Mouse (Mus musculus) neural tube, embryonic 11.5 days (tissue): Measurements from ENCODE around the gene Clec16a. TPM values are rescaled to one million over a fixed set of nuclear protein-coding genes. Genes with fewer than 3 reads are reported as not detected.

ENCODE experiments used
- ATAC-seq: fragments of 200-750 bp; cut with Nextera tagmentation; 2 replicates; pipeline ENCODE4 v1.8.0; 2017; ENCODE audit warnings: moderate number of reproducible peaks, mild to moderate bottlenecking, moderate TSS enrichment, moderate library complexity; ENCODE audit not compliant: insufficient read depth, low FRiP score, low TSS enrichment
- DNase-seq: peaks from one replicate; pipeline ENCODE4 v3.0.0-alpha.2; 2015; ENCODE audit warnings: low spot score
- H3K27ac ChIP-seq: fragments of 300-500 bp; sonication (generic); 2 replicates; pipeline ENCODE4 v1.5.1; 2014; ENCODE audit warnings: low read depth, mild to moderate bottlenecking, low read length
- H3K27me3 ChIP-seq: fragments of 300-500 bp; sonication (generic); 2 replicates; pipeline ENCODE4 v1.6.1; 2014; ENCODE audit warnings: mild to moderate bottlenecking, low read length, mixed read lengths; ENCODE audit not compliant: control insufficient read depth, insufficient read depth
- H3K36me3 ChIP-seq: fragments of 300-500 bp; sonication (generic); 2 replicates; pipeline ENCODE4 v1.6.1; 2014; ENCODE audit warnings: mild to moderate bottlenecking, low read length, moderate library complexity, mixed read lengths; ENCODE audit not compliant: control insufficient read depth, insufficient read depth
- H3K4me1 ChIP-seq: fragments of 300-500 bp; sonication (generic); 2 replicates; pipeline ENCODE4 v1.6.1; 2014; ENCODE audit warnings: low read length, mixed read lengths; ENCODE audit not compliant: control insufficient read depth, insufficient read depth
- H3K4me2 ChIP-seq: fragments of 300-500 bp; sonication (generic); 2 replicates; pipeline ENCODE4 v1.6.1; 2014; ENCODE audit warnings: low read depth, mild to moderate bottlenecking, moderate library complexity
- H3K4me3 ChIP-seq: fragments of 300-500 bp; sonication (generic); 2 replicates; pipeline ENCODE4 v1.5.1; 2014; ENCODE audit warnings: low read depth, low read length
- H3K9ac ChIP-seq: fragments of 300-500 bp; sonication (generic); 2 replicates; pipeline ENCODE4 v1.6.1; 2014; ENCODE audit warnings: mild to moderate bottlenecking, low read length
- H3K9me3 ChIP-seq: fragments of 300-500 bp; sonication (generic); 2 replicates; pipeline ENCODE4 v1.6.1; 2016; ENCODE audit warnings: low read length; ENCODE audit not compliant: control insufficient read depth
- WGBS: fragments of 180-500 bp; shearing (Covaris S2); extraction: QIAGEN DNeasy Blood & Tissue Kit; methylation state at CpG from one replicate; pipeline ENCODE4 v1.1.7; 2014; 5-methylcytosine and 5-hydroxymethylcytosine counted together
- polyA plus RNA-seq: library from polyadenylated mRNA; unstranded; fragments of >200 nt; fragmentation: Nextera tagmentation; extraction: Ambion mirVana; gene quantifications from 2 replicates; pipeline ENCODE4 v1.2.1, GENCODE M21; 2014

The Clec16a gene
- polyA plus RNA-seq, 1 experiment from 2014 or later, result 44.0 TPM

DNA sequence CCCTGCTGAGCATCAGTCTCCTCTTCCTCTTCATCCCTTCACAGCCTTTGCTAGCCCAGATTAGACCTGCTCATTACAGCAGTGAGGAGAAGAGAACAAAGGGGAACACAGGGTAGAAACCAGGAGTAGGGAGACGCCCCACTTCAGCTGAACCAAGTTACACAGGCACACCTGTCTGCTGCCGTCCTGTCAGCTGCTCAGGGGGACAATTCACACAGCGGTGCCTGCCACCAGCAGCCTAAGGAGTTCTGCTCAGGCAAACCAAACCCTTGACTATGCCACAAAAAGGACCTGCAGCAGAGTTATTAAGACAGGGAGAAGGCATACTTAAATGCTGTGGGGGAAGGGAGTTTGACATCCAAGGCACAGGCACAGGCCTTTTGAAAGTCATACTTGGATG lies 121.6 kb downstream of the Clec16a start:
- Histone ChIP-seq H3K9me3 (no peaks in the 10 kb centered on the region), H3K4me2 (no peak overlapping the region), H3K9ac (no peak overlapping the region), H3K27me3 (no peaks in the 10 kb centered on the region), H3K4me3 (no peak overlapping the region), H3K36me3 (no peaks in the 10 kb centered on the region), H3K27ac (no peak overlapping the region), H3K4me1 (no peaks in the 10 kb centered on the region; the same call in 1 of the 2 replicates)
- ATAC-seq, result no peak
- WGBS, result 68% methylated on average over 3 of the region's 3 CpGs
- DNase-seq, result no peak

GRCm38 (mm10) chr16:10668453-10668852 lies 123.3 kb downstream of the Clec16a start:
- Histone ChIP-seq H3K36me3 (no peaks in the 10 kb centered on the region), H3K4me2 (no peak overlapping the region), H3K27ac (no peak overlapping the region), H3K9ac (no peak overlapping the region), H3K4me1 (no peaks in the 10 kb centered on the region; the same call in 1 of the 2 replicates), H3K4me3 (no peak overlapping the region), H3K9me3 (no peaks in the 10 kb centered on the region), H3K27me3 (no peaks in the 10 kb centered on the region)
- no peak for DNase-seq
- ATAC-seq, result no peak
- WGBS, result 71% methylated on average over 8 of the region's 8 CpGs

GRCm38 (mm10) chr16:10668991-10669703 lies 124.0 kb downstream of the Clec16a start:
- no peak for ATAC-seq
- no peak overlapping the region for H3K27ac ChIP-seq
- 90% methylated on average over 7 of the region's 7 CpGs for WGBS

DNA sequence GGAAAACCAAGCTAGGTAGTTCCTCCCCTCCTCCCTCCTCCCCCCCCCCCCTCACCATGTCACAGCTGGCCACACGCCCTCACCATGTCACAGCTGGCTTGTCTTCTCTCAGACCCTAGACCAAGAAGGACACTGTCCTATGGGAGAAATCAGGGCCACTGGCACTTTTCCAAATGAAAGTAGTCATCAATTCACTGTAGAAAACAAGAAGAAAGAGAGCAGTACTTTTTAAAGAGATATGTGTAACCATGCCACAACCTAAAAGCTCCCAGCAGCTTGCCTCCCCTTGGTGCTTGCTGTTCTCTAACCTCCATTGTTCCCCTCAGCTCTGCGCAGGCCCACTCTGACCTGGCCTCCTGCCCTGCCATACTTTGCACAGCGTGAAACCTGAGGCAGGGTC lies 124.8 kb downstream of the Clec16a start:
- no peak for ATAC-seq
- no peaks in the 10 kb centered on the region; the same call in 1 of the 2 replicates for H3K4me1 ChIP-seq
- H3K9me3 ChIP-seq, result no peaks in the 10 kb centered on the region
- H3K9ac ChIP-seq, result no peak overlapping the region
- H3K27me3 ChIP-seq, result no peaks in the 10 kb centered on the region
- H3K4me3 ChIP-seq, result no peak overlapping the region
- 72% methylated on average over 3 of the region's 3 CpGs for WGBS
- no peaks in the 10 kb centered on the region for H3K36me3 ChIP-seq
- no peak for DNase-seq
- H3K27ac ChIP-seq, result no peak overlapping the region
- H3K4me2 ChIP-seq, result no peak overlapping the region

More at GRCm38 (mm10) chr16:10668991-10669703, 124.0 kb downstream of the Clec16a start:
- Histone ChIP-seq H3K9ac (no peak overlapping the region), H3K36me3 (no peaks in the 10 kb centered on the region), H3K4me1 (no peaks in the 10 kb centered on the region; the same call in 1 of the 2 replicates), H3K4me2 (no peak overlapping the region), H3K4me3 (no peak overlapping the region), H3K9me3 (no peaks in the 10 kb centered on the region), H3K27me3 (no peaks in the 10 kb centered on the region)
- DNase-seq, result no peak

- H3K4me3 ChIP-seq, result no peak overlapping the region
- H3K9me3 ChIP-seq, result no peaks in the 10 kb centered on the region
- no peaks in the 10 kb centered on the region for H3K4me1 ChIP-seq
- H3K36me3 ChIP-seq, result no peaks in the 10 kb centered on the region
- no peak overlapping the region for H3K4me2 ChIP-seq
- no peaks in the 10 kb centered on the region for H3K27me3 ChIP-seq
- H3K9ac ChIP-seq, result no peak overlapping the region
- ATAC-seq (no peak), DNase-seq (no peak)
- H3K27ac ChIP-seq, result no peak overlapping the region
These were observed 127.4 kb downstream of the Clec16a start for GRCm38 (mm10) chr16:10672490-10672889.

DNA sequence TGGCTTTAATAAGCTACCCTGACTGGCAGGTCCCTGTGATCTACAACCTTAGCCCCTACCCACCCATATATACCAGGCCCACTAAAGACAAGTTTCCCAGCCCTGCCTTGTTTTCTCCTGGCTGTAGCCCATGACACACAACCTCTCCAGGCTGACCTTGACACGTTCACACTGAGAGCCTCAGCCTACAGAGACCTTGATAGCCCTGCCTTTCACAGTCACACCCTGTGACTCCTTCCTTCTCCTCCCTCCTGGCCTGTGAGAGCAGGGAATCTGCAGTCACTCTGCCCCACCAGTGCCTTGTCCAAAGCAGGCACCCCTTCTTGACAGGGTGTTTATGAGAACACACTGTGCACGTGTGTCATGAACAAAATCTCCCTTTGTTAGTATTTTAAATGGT lies 128.9 kb downstream of the Clec16a start:
- H3K4me3 ChIP-seq, result no peak overlapping the region
- no peaks in the 10 kb centered on the region for H3K4me1 ChIP-seq
- H3K27me3 ChIP-seq, result no peaks in the 10 kb centered on the region
- no peak overlapping the region for H3K27ac ChIP-seq
- H3K36me3 ChIP-seq, result no peaks in the 10 kb centered on the region
- H3K4me2 ChIP-seq, result no peak overlapping the region
- no peaks in the 10 kb centered on the region for H3K9me3 ChIP-seq
- H3K9ac ChIP-seq, result no peak overlapping the region
- no peak for DNase-seq
- WGBS, result 68% methylated on average over 2 of the region's 2 CpGs
- no peak for ATAC-seq

DNA sequence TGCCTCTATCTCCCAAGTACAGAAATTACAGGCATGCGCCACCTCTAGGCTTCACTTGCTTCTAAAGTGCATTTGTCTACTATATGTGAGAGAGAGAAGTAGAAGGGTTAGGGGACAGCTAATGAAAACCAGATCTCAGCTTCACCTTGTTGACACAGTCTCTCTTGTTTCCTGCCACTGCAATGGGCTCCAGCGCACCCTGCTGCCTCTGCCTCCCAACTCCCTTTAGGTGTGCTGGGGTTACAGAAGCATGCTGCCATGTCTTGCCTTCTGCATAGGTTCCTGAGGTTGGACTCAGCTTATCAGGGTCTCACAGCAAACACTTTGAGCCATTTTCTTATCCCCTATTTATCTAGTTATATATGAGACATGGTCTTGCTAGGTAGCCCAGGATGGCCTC lies 129.8 kb downstream of the Clec16a start:
- H3K27ac ChIP-seq, result no peak overlapping the region
- no peaks in the 10 kb centered on the region for H3K4me1 ChIP-seq
- 84% methylated on average over 2 of the region's 2 CpGs for WGBS
- no peak overlapping the region for H3K4me3 ChIP-seq
- no peak overlapping the region for H3K9ac ChIP-seq
- H3K4me2 ChIP-seq, result no peak overlapping the region
- no peaks in the 10 kb centered on the region for H3K36me3 ChIP-seq
- H3K27me3 ChIP-seq, result no peaks in the 10 kb centered on the region
- no peaks in the 10 kb centered on the region for H3K9me3 ChIP-seq
- DNase-seq (no peak), ATAC-seq (no peak)

DNA sequence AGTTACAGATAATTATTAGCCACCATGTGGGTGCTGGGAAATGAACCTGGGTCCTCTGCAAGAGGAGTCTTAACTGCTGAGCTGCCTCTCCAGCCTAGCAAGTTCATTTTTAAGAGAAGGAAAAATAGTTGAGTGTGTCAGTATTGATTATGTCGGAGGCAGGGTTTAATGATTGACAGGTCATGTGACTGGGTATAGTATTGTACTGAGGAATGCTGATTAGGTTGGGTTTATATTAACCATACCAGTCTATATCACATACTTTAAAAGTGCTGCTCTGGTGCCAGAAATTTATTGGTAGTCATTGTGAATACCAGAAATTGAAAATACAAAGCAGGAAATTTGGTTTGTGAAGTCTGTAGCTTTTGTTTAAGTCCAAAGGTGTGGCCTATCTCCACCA lies 130.5 kb downstream of the Clec16a start:
- H3K27ac ChIP-seq, result no peak overlapping the region

GRCm38 (mm10) chr16:10676461-10677066 lies 131.4 kb downstream of the Clec16a start:
- H3K4me2 ChIP-seq, result no peak overlapping the region
- no peak overlapping the region for H3K27ac ChIP-seq
- no peaks in the 10 kb centered on the region for H3K4me1 ChIP-seq
- WGBS, result 71% methylated on average over 3 of the region's 3 CpGs
- H3K36me3 ChIP-seq, result no peaks in the 10 kb centered on the region
- H3K9me3 ChIP-seq, result no peaks in the 10 kb centered on the region
- H3K27me3 ChIP-seq, result no peaks in the 10 kb centered on the region
- no peak for ATAC-seq
- no peak overlapping the region for H3K4me3 ChIP-seq
- H3K9ac ChIP-seq, result no peak overlapping the region
- DNase-seq, result no peak

More for the DNA sequence above, 130.5 kb downstream of the Clec16a start:
- ATAC-seq (no peak), DNase-seq (no peak)
- H3K4me1 ChIP-seq, result no peaks in the 10 kb centered on the region
- no peak overlapping the region for H3K9ac ChIP-seq
- 93% methylated on average over 1 of the region's 1 CpGs for WGBS
- no peak overlapping the region for H3K4me3 ChIP-seq
- H3K9me3 ChIP-seq, result no peaks in the 10 kb centered on the region
- H3K27me3 ChIP-seq, result no peaks in the 10 kb centered on the region
- no peaks in the 10 kb centered on the region for H3K36me3 ChIP-seq
- no peak overlapping the region for H3K4me2 ChIP-seq
